Mouse (Mus musculus) cerebellum, adult 11-12 months (tissue): ENCODE data around the gene Pclaf.

Experiments used
- DNase-seq: peaks from one replicate; pipeline ENCODE4 v3.0.0; 2022

Gene Pclaf

GRCm38 (mm10) chr9:65890143-65890628, at the start of gene Pclaf:
Pclaf (plus strand) TSS chr9:65890237.
- no peak for DNase-seq

- DNase-seq, result no peak
Observed at GRCm38 (mm10) chr9:65844421-65845165, 45.4 kb upstream of the Pclaf start.

GRCm38 (mm10) chr9:65848154-65848553, 41.9 kb upstream of the Pclaf start:
- DNase-seq, result no peak

GRCm38 (mm10) chr9:65850203-65850602, 39.8 kb upstream of the Pclaf start:
- no peak for DNase-seq

- DNase-seq, result peak; percentile 43
Observed at GRCm38 (mm10) chr9:65859656-65860055, 30.4 kb upstream of the Pclaf start.

GRCm38 (mm10) chr9:65884564-65885315, 5.3 kb upstream of the Pclaf start:
- DNase-seq, result peak; percentile 85

GRCm38 (mm10) chr9:65891126-65891525, 1.1 kb downstream of the Pclaf start:
- no peak for DNase-seq

GRCm38 (mm10) chr9:65896977-65897376, 6.9 kb downstream of the Pclaf start:
- DNase-seq, result no peak

- no peak for DNase-seq
Observed at GRCm38 (mm10) chr9:65902879-65903278, 12.8 kb downstream of the Pclaf start.

GRCm38 (mm10) chr9:65903419-65903818, 13.4 kb downstream of the Pclaf start:
- DNase-seq, result no peak

GRCm38 (mm10) chr9:65908394-65909300, 18.6 kb downstream of the Pclaf start, which contains the start of the genes Trip4 and Csnk1g1:
Trip4 (minus strand) TSS chr9:65908794.
Csnk1g1 (plus strand) TSS chr9:65908924.
- DNase-seq, result peak; percentile 98

- DNase-seq, result peak; percentile 79
Observed at GRCm38 (mm10) chr9:65909301-65909801, 19.3 kb downstream of the Pclaf start.

GRCm38 (mm10) chr9:65909837-65910236, 19.8 kb downstream of the Pclaf start:
- no peak for DNase-seq

GRCm38 (mm10) chr9:65913976-65914375, 23.9 kb downstream of the Pclaf start:
- DNase-seq, result peak; percentile 60

- no peak for DNase-seq
Observed at GRCm38 (mm10) chr9:65917015-65917414, 27.0 kb downstream of the Pclaf start.

- no peak for DNase-seq
Observed at GRCm38 (mm10) chr9:65928456-65928855, 38.4 kb downstream of the Pclaf start.

- DNase-seq, result no peak
Observed at GRCm38 (mm10) chr9:65929826-65930225, 39.8 kb downstream of the Pclaf start.

- no peak for DNase-seq
Observed at GRCm38 (mm10) chr9:65937566-65937965, 47.5 kb downstream of the Pclaf start.

- peak; percentile 22 for DNase-seq
Observed at GRCm38 (mm10) chr9:65951082-65951587, 61.1 kb downstream of the Pclaf start.
